Mouse (Mus musculus) MEL (cell line): ENCODE data around the gene Utrn. TPM values are rescaled to one million over a fixed set of nuclear protein-coding genes. Genes with fewer than 3 reads are reported as not detected.

Experiments
- DNase-seq: peaks from one replicate; pipeline ENCODE4 v3.0.0; 2011; ENCODE audit warnings: low read depth, low spot score
- H3K27ac ChIP-seq: 2 replicates; pipeline ENCODE4 v1.5.1; 2012; ENCODE audit warnings: low read depth, mild to moderate bottlenecking, control low read depth, low read length, moderate library complexity; ENCODE audit not compliant: control insufficient read depth
- H3K27me3 ChIP-seq, 2 experiments: fragments of 150-350 bp in 1 of 2; sonication (generic) in 1 of 2; 2 replicates each; pipeline ENCODE4 v1.6.1; 2012; ENCODE audit warnings: low read length in 2 of 2, mild to moderate bottlenecking in 2 of 2, improper control_type of control experiment in 1 of 2, moderate library complexity in 1 of 2; ENCODE audit not compliant: insufficient read depth in 2 of 2, control insufficient read depth in 1 of 2
- H3K36me3 ChIP-seq, 2 experiments: 2 replicates each; pipeline ENCODE4 v1.6.1; 2012 to 2014; ENCODE audit warnings: low read length in 2 of 2, improper control_type of control experiment in 1 of 2, inconsistent platforms in 1 of 2, mild to moderate bottlenecking in 1 of 2; ENCODE audit not compliant: insufficient read depth in 2 of 2, control insufficient read depth in 1 of 2
- H3K4me1 ChIP-seq, 2 experiments: fragments of 150-350 bp in 1 of 2; sonication (generic) in 1 of 2; 2 replicates each; pipeline ENCODE4 v1.6.1; 2012; ENCODE audit warnings: low read length in 2 of 2, improper control_type of control experiment in 1 of 2, mild to moderate bottlenecking in 1 of 2; ENCODE audit not compliant: insufficient read depth in 2 of 2, control insufficient read depth in 1 of 2
- H3K4me3 ChIP-seq, 2 experiments: fragments of 150-350 bp in 1 of 2; sonication (generic) in 1 of 2; 2 replicates each; pipeline ENCODE4 v1.5.1; 2012; ENCODE audit warnings: low read depth in 2 of 2, low read length in 2 of 2, mild to moderate bottlenecking in 2 of 2, moderate library complexity in 2 of 2, control low read depth in 1 of 2, improper control_type of control experiment in 1 of 2; ENCODE audit not compliant: control insufficient read depth in 1 of 2, insufficient read depth in 1 of 2
- H3K79me2 ChIP-seq: 2 replicates; pipeline ENCODE4 v1.6.1; 2012; ENCODE audit warnings: mild to moderate bottlenecking, low read length, moderate library complexity; ENCODE audit not compliant: control insufficient read depth, poor library complexity, insufficient read depth
- H3K9ac ChIP-seq: 2 replicates; pipeline ENCODE4 v1.6.1; 2012; ENCODE audit warnings: low read depth, mild to moderate bottlenecking, control low read depth, low read length, moderate library complexity; ENCODE audit not compliant: control insufficient read depth, poor library complexity, severe bottlenecking
- H3K9me3 ChIP-seq: fragments of 150-350 bp; sonication (generic); replicated peaks from 2 replicates; pipeline ENCODE4 v1.6.1; 2012; ENCODE audit warnings: mild to moderate bottlenecking, low read length, improper control_type of control experiment, moderate library complexity; ENCODE audit not compliant: insufficient read depth
- CHD1 ChIP-seq: IDR thresholded peaks from 2 replicates; pipeline ENCODE4 v1.6.1; 2012; ENCODE audit warnings: low read depth, mild to moderate bottlenecking, inconsistent platforms, low read length, improper control_type of control experiment
- CHD2 ChIP-seq: IDR thresholded peaks from 2 replicates; pipeline ENCODE4 v1.6.1; 2011; ENCODE audit warnings: low read length, improper control_type of control experiment
- CTCF ChIP-seq, 3 experiments: IDR thresholded peaks in 2 of 3; conservative IDR thresholded peaks in 1 of 3; 2 replicates each; pipeline ENCODE4 v1.5.1; 2011 to 2012; ENCODE audit warnings: low read length in 3 of 3, low read depth in 2 of 3, mild to moderate bottlenecking in 2 of 3, improper control_type of control experiment in 1 of 3, inconsistent platforms in 1 of 3, mixed read lengths in 1 of 3, moderate library complexity in 1 of 3; ENCODE audit not compliant: control insufficient read depth in 1 of 3, insufficient read depth in 1 of 3, poor library complexity in 1 of 3, severe bottlenecking in 1 of 3
- ELF1 ChIP-seq: IDR thresholded peaks from 2 replicates; pipeline ENCODE4 v1.6.1; 2014; ENCODE audit warnings: low read depth, mild to moderate bottlenecking, inconsistent platforms, low read length, improper control_type of control experiment, moderate library complexity
- EP300 ChIP-seq, 2 experiments: IDR thresholded peaks; 2 replicates each; pipeline ENCODE4 v1.6.1; 2011; ENCODE audit warnings: improper control_type of control experiment in 2 of 2, low read length in 2 of 2, low read depth in 1 of 2, mild to moderate bottlenecking in 1 of 2
- GABPA ChIP-seq: IDR thresholded peaks from 2 replicates; pipeline ENCODE4 v1.6.1; 2012; ENCODE audit warnings: low read depth, mild to moderate bottlenecking, inconsistent platforms, low read length, improper control_type of control experiment, moderate library complexity
- KAT2A ChIP-seq: conservative IDR thresholded peaks from 2 replicates; pipeline ENCODE4 v1.6.1; 2012; ENCODE audit warnings: low read depth, low read length, improper control_type of control experiment, inconsistent platforms
- MAX ChIP-seq: IDR thresholded peaks from 2 replicates; pipeline ENCODE4 v1.6.1; 2011; ENCODE audit warnings: low read length, improper control_type of control experiment
- MAZ ChIP-seq: IDR thresholded peaks from 2 replicates; pipeline ENCODE4 v1.6.1; 2012; ENCODE audit warnings: low read depth, mild to moderate bottlenecking, inconsistent platforms, low read length, improper control_type of control experiment
- MEF2A ChIP-seq: IDR thresholded peaks from 2 replicates; pipeline ENCODE4 v1.6.1; 2014; ENCODE audit warnings: low read depth, mild to moderate bottlenecking, inconsistent platforms, low read length, improper control_type of control experiment; ENCODE audit not compliant: poor library complexity, insufficient replicate concordance, severe bottlenecking; ENCODE audit errors: extremely low read depth
- MXI1 ChIP-seq: IDR thresholded peaks from 2 replicates; pipeline ENCODE4 v1.6.1; 2011; ENCODE audit warnings: mild to moderate bottlenecking, low read depth, low read length, improper control_type of control experiment
- POLR2A ChIP-seq, 2 experiments: IDR thresholded peaks; 2 replicates each; pipeline ENCODE4 v1.6.1; 2011 to 2012; ENCODE audit warnings: low read length in 2 of 2, mild to moderate bottlenecking in 2 of 2, control low read depth in 1 of 2, improper control_type of control experiment in 1 of 2, low read depth in 1 of 2, moderate library complexity in 1 of 2; ENCODE audit not compliant: control insufficient read depth in 1 of 2, insufficient read depth in 1 of 2, poor library complexity in 1 of 2
- SMC3 ChIP-seq: IDR thresholded peaks from 2 replicates; pipeline ENCODE4 v1.6.1; 2011; ENCODE audit warnings: low read depth, low read length, improper control_type of control experiment
- TCF12 ChIP-seq: IDR thresholded peaks from 2 replicates; pipeline ENCODE4 v1.6.1; 2014; ENCODE audit warnings: low read depth, mild to moderate bottlenecking, inconsistent platforms, low read length, improper control_type of control experiment, moderate library complexity
- UBTF ChIP-seq: IDR thresholded peaks from 2 replicates; pipeline ENCODE4 v1.6.1; 2012; ENCODE audit warnings: low read depth, mild to moderate bottlenecking, inconsistent platforms, low read length, improper control_type of control experiment, moderate library complexity, borderline replicate concordance; ENCODE audit not compliant: insufficient read depth
- ZKSCAN1 ChIP-seq: IDR thresholded peaks from 2 replicates; pipeline ENCODE4 v1.6.1; 2012; ENCODE audit warnings: low read depth, mild to moderate bottlenecking, inconsistent platforms, low read length, improper control_type of control experiment, moderate library complexity
- ZMIZ1 ChIP-seq: IDR thresholded peaks from 2 replicates; pipeline ENCODE4 v1.6.1; 2012; ENCODE audit warnings: low read depth, mild to moderate bottlenecking, inconsistent platforms, low read length, improper control_type of control experiment, moderate library complexity
- polyA plus RNA-seq, 2 experiments: library from polyadenylated mRNA; stranded (reverse) in 1 of 2; unstranded in 1 of 2; fragments of >175 nt in 1 of 2; fragments of >200 nt in 1 of 2; gene quantifications; 2 replicates each; pipeline versions ENCODE4 v1.2.1 to v1.2.4; 2012; ENCODE audit warnings: low replicate concordance in 2 of 2, low read depth in 1 of 2; ENCODE audit not compliant: insufficient read length in 2 of 2, insufficient read depth in 1 of 2, missing spikeins in 1 of 2
- total RNA-seq: library from RNA; depleted of rRNA; stranded (reverse); fragments of 300-350 nt; gene quantifications from 2 replicates; pipeline ENCODE4 v1.2.3, GENCODE M21; 2012

Utrn gene
- total and polyA plus RNA-seq, 3 experiments: 2.3 to 4.3 TPM; not detected in 1

- H3K27me3 ChIP-seq: no peaks in the 10 kb centered on the region
- no peaks in the 10 kb centered on the region for H3K9me3 ChIP-seq
- DNase-seq: no peak
- no peak overlapping the region for H3K4me3 ChIP-seq
- no peak for TF ChIP-seq ZMIZ1
- no peak for TF ChIP-seq MXI1
- no peak overlapping the region for H3K9ac ChIP-seq
- H3K36me3 ChIP-seq: no peaks in the 10 kb centered on the region
- H3K27ac ChIP-seq: no peak overlapping the region
- no peaks in the 10 kb centered on the region for H3K79me2 ChIP-seq
- 0 out of 4 replicates have a peak, but pooled peaks cover 0 to 3% of the 10 kb centered on the region in 2 experiments for H3K4me1 ChIP-seq
Measured at GRCm38 (mm10) chr10:12853776-12854175, 15.4 kb downstream of the Utrn start.

GRCm38 (mm10) chr10:12853196-12853620 is 16.0 kb downstream of the Utrn start:
- no peak for DNase-seq
- no peak overlapping the region for H3K4me3 ChIP-seq
- no peaks in the 10 kb centered on the region for H3K27me3 ChIP-seq
- no peak for TF ChIP-seq EP300 (IDR thresholded peaks at IDR 0.05; ENCODE audit: low read depth in 1 of 2, low read length in 2 of 2)
- no peak for TF ChIP-seq UBTF
- no peak for TF ChIP-seq KAT2A
- TF ChIP-seq ZKSCAN1: no peak
- TF ChIP-seq TCF12: no peak
- no peak for TF ChIP-seq MAX
- no peak for TF ChIP-seq MAZ
- no peak for TF ChIP-seq GABPA
- no peak for TF ChIP-seq POLR2A (IDR thresholded peaks at IDR 0.05; ENCODE audit: control insufficient read depth in 1 of 2, insufficient read depth in 1 of 2, low read depth in 1 of 2, low read length in 2 of 2, poor library complexity in 1 of 2)
- TF ChIP-seq CHD1: no peak
- no peak for TF ChIP-seq ELF1
- TF ChIP-seq CHD2: no peak
- TF ChIP-seq MXI1: no peak
- TF ChIP-seq CTCF (IDR thresholded peaks at IDR 0.05 in 2 of 3, conservative IDR thresholded peaks at IDR 0.05 in 1 of 3; ENCODE audit: control insufficient read depth in 1 of 3, insufficient read depth in 1 of 3, low read depth in 2 of 3, low read length in 3 of 3, poor library complexity in 1 of 3, severe bottlenecking in 1 of 3): no peak
- no peak for TF ChIP-seq SMC3
- TF ChIP-seq MEF2A: no peak
- TF ChIP-seq, all 39 proteins: peak for 0
- Histone ChIP-seq H3K4me1 (0 out of 4 replicates have a peak, but pooled peaks cover 0 to 3% of the 10 kb centered on the region in 2 experiments), H3K9me3 (no peaks in the 10 kb centered on the region), H3K27ac (no peak overlapping the region), H3K36me3 (no peaks in the 10 kb centered on the region), H3K9ac (no peak overlapping the region), H3K79me2 (no peaks in the 10 kb centered on the region)
